In genomic region chr5:129594116-129595114, GRCm38 (mm10) we compare ENCODE assay signal across 9 mouse cellular contexts. TPM values are rescaled to one million over a fixed set of nuclear protein-coding genes. Genes with fewer than 3 reads are reported as not detected.
A peak's percentile ranks its signal among the peaks of the same experiment; 100 is the strongest.
DNase-seq lines count a peak whose midpoint lies in the region; ATAC-seq and TF ChIP-seq lines count a peak whose summit lies in the region.
"Had no signal": no experiment of that assay in that cellular context is flagged by ENCODE, and none has a peak within 500 bp of the region (broad histone marks: within the 10 kb centered on the region; RNA-seq: fewer than 3 reads in every experiment).

No protein-coding gene starts in this region.

- peaks cover 26% of the 10 kb centered on the region for H3K36me3 ChIP-seq in embryonic facial prominence, embryonic 10.5 days (replicated peaks)
- no peaks in the 10 kb centered on the region for H3K36me3 ChIP-seq in heart, embryonic 16.5 days (ENCODE audit: control insufficient read depth, insufficient read depth)
- H3K36me3 ChIP-seq: embryonic facial prominence, embryonic 12.5 days had no signal

- peaks cover 15% of the 10 kb centered on the region for H3K4me1 ChIP-seq in embryonic facial prominence, embryonic 10.5 days
- no peaks in the 10 kb centered on the region for H3K4me1 ChIP-seq in heart, embryonic 16.5 days (ENCODE audit: control insufficient read depth, insufficient read depth, low read length)
- peaks cover 9% of the 10 kb centered on the region for H3K4me1 ChIP-seq in olfactory bulb, adult 2 months (ENCODE audit: control insufficient read depth, insufficient read depth, low read length)

- WGBS in embryonic facial prominence, embryonic 10.5 days: 41% methylated on average over 19 of the region's 19 CpGs
- WGBS in heart, embryonic 16.5 days: 32% methylated on average over 19 of the region's 19 CpGs
- 47% methylated on average over 19 of the region's 19 CpGs for WGBS in olfactory bulb, adult 2 months

- H3K27me3 ChIP-seq in embryonic facial prominence, embryonic 10.5 days (replicated peaks; ENCODE audit: low read depth, poor library complexity, severe bottlenecking): peaks cover 11% of the 10 kb centered on the region
- no peaks in the 10 kb centered on the region for H3K27me3 ChIP-seq in heart, embryonic 16.5 days (ENCODE audit: control insufficient read depth, insufficient read depth, low read length)
- H3K27me3 ChIP-seq: embryonic facial prominence, embryonic 12.5 days had no signal

- peak; percentile 86 to 87 for DNase-seq in B cell, adult 2 months
- DNase-seq in adrenal gland, postnatal 14 days: peak; percentile 90
- peak; percentile 87 for DNase-seq in embryonic facial prominence, embryonic 10.5 days (ENCODE audit: low spot score)
- peak; percentile 92 to 94 for DNase-seq in kidney, postnatal 4 days
- DNase-seq in lung, adult 18-20 months: peak; percentile 64 to 68
- peak; percentile 62 for DNase-seq in testis, postnatal 14 days (ENCODE audit: low spot score)

- H3K9ac ChIP-seq in heart, embryonic 16.5 days (ENCODE audit: low read length): no peak overlapping the region
- H3K9ac ChIP-seq: embryonic facial prominence, embryonic 12.5 days had no signal

- no peak overlapping the region for H3K27ac ChIP-seq in embryonic facial prominence, embryonic 10.5 days (replicated peaks)
- H3K27ac ChIP-seq in heart, embryonic 16.5 days (ENCODE audit: low read length): no peak overlapping the region
- H3K27ac ChIP-seq in olfactory bulb, adult 2 months (ENCODE audit: insufficient read depth, low read depth, low read length): no peak overlapping the region
- H3K27ac ChIP-seq: embryonic facial prominence, embryonic 12.5 days had no signal

- TF ChIP-seq POLR2A in olfactory bulb, adult 2 months (IDR thresholded peaks at IDR 0.05; ENCODE audit: insufficient read depth, low read depth, low read length): no peak

- H3K4me3 ChIP-seq in embryonic facial prominence, embryonic 10.5 days: no peak overlapping the region
- no peak overlapping the region for H3K4me3 ChIP-seq in heart, embryonic 16.5 days (ENCODE audit: low read length)
- no peak overlapping the region for H3K4me3 ChIP-seq in olfactory bulb, adult 2 months (ENCODE audit: insufficient read depth, low read depth, low read length)
- H3K4me3 ChIP-seq: embryonic facial prominence, embryonic 12.5 days had no signal

- H3K9me3 ChIP-seq in embryonic facial prominence, embryonic 10.5 days: peaks cover 3% of the 10 kb centered on the region; the same call in 1 of the 2 replicates
- H3K9me3 ChIP-seq in heart, embryonic 16.5 days (replicated peaks; ENCODE audit: control insufficient read depth, low read length): no peaks in the 10 kb centered on the region
- H3K9me3 ChIP-seq: embryonic facial prominence, embryonic 12.5 days had no signal

- H3K4me2 ChIP-seq in heart, embryonic 16.5 days (ENCODE audit: low read depth, low read length): no peak overlapping the region
- H3K4me2 ChIP-seq: embryonic facial prominence, embryonic 12.5 days had no signal

- peak; percentile 50 for ATAC-seq in heart, embryonic 16.5 days (replicated peaks; ENCODE audit: extremely low read depth, insufficient read depth, low FRiP score)

- TF ChIP-seq CTCF in olfactory bulb, adult 2 months (IDR thresholded peaks at IDR 0.05; ENCODE audit: insufficient read depth, low read depth, low read length): peak; percentile 94

RNA-seq across cellular contexts. Expression of gene Mmp17, which starts 10.4 kb away (rescaled TPM):
- total RNA-seq in adrenal gland, postnatal 14 days (2021): 1.2 and 1.7 TPM in 2 replicates
- 2.1 and 3.4 TPM in 2 replicates for polyA plus RNA-seq in embryonic facial prominence, embryonic 10.5 days (2016; fragmentation: Nextera tagmentation; extraction: Ambion mirVana)
- 1.3 and 1.5 TPM in 2 replicates for polyA plus RNA-seq in heart, embryonic 16.5 days (2015; fragmentation: Nextera tagmentation; extraction: Ambion mirVana)
- not detected in 2 replicates for polyA plus RNA-seq in olfactory bulb, adult 2 months (2012; ENCODE audit: insufficient read depth, insufficient read length, low replicate concordance, missing spikeins)
